Mouse (Mus musculus): ENCODE results near the gene Dapk3. TPM values are rescaled to one million over a fixed set of nuclear protein-coding genes. Genes with fewer than 3 reads are reported as not detected.

Gene Dapk3
- polyA plus RNA-seq, 1 experiment from 2014 or later, result 44.1 TPM

DNA sequence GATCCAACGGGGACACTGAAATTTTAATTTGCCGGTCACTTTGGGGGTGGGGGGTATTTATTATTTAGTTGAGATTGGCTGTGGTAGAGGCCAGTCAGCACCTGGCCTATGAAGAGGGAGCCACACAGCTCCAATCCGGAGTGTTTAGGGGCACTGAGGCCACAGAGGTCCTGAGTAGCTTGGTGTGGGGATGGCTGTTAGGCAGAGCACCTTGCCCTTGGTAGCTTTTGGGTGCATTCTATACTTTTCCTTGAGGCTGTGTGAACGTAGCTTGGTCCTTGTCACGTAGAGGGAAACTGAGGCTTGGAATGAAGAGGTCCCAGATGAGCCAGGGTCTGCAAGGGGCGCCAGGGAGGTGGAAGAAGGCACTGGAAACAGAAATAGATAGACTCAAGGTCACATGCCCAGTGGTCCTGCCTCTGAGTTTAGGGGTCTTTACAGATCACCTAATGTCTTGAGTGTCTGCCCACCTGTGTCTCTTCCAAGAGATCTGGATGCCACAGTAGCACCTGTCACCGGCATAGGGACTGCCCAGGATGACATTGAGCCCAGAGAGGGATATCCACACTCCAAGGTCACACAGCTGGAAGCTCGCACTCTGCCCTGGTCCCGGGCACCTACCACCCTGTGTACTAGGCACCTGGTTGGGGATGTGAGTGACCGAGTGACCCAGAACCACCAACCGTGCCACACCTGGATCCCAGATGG lies 43.8 kb upstream of the Dapk3 start:
- H3K9me3 ChIP-seq (replicated peaks; ENCODE audit: control insufficient read depth, low read length), result no peaks in the 10 kb centered on the region
- peak overlapping the region; percentile 68 for H3K4me3 ChIP-seq (ENCODE audit: low read depth, low read length)
- 60% methylated on average over 11 of the region's 11 CpGs for WGBS (ENCODE audit: insufficient replicate concordance)
- H3K27ac ChIP-seq (ENCODE audit: low read depth, low read length), result peak overlapping the region; percentile 66
- peaks cover 13% of the 10 kb centered on the region for H3K27me3 ChIP-seq (ENCODE audit: control insufficient read depth, insufficient read depth, low read length)
- peaks cover 5% of the 10 kb centered on the region for H3K36me3 ChIP-seq (ENCODE audit: control insufficient read depth, insufficient read depth, low read length)
- ATAC-seq (replicated peaks; ENCODE audit: insufficient number of reproducible peaks, low FRiP score, low TSS enrichment), result no peak
- H3K4me1 ChIP-seq (ENCODE audit: control insufficient read depth, insufficient read depth, low read length), result peaks cover 44% of the 10 kb centered on the region
- H3K4me2 ChIP-seq, result peak overlapping the region; percentile 80
- H3K9ac ChIP-seq (ENCODE audit: low read depth, low read length), result peak overlapping the region; percentile 72

- no peak for ATAC-seq (replicated peaks; ENCODE audit: insufficient number of reproducible peaks, low FRiP score, low TSS enrichment)
- Histone ChIP-seq H3K36me3 (ENCODE audit: control insufficient read depth, insufficient read depth, low read length) (peaks cover 10% of the 10 kb centered on the region), H3K9ac (ENCODE audit: low read depth, low read length) (peak overlapping the region; percentile 72; the same call in 1 of the 2 replicates), H3K4me3 (ENCODE audit: low read depth, low read length) (peak overlapping the region; percentile 68), H3K9me3 (replicated peaks; ENCODE audit: control insufficient read depth, low read length) (no peaks in the 10 kb centered on the region), H3K4me2 (peak overlapping the region; percentile 80), H3K27me3 (ENCODE audit: control insufficient read depth, insufficient read depth, low read length) (peaks cover 8% of the 10 kb centered on the region), H3K4me1 (ENCODE audit: control insufficient read depth, insufficient read depth, low read length) (peaks cover 44% of the 10 kb centered on the region), H3K27ac (ENCODE audit: low read depth, low read length) (peak overlapping the region; percentile 66; the same call in 1 of the 2 replicates)
- WGBS (ENCODE audit: insufficient replicate concordance), result 69% methylated on average over 4 of the region's 4 CpGs
Observed at GRCm38 (mm10) chr10:81139529-81139846, 43.3 kb upstream of the Dapk3 start.

DNA sequence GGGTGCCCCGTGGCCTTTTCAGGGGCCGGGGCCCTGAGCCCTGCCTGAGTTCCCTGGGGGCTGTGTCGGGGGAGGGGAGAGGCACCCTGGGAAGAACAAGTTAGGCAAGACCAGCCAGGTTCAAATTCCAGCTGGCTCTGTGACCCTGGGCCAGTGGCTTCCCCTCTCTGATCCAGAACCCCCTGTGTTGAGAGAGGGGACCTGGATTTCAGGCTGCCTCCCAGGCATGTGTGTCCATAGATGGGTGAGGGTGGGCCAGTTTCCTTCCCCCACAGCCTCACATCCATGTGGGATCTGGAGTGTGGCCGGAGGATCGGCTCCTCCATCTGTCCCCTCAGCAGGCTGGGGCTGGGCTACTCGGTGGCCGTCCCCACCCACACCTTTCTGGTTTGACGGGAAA lies 42.8 kb upstream of the Dapk3 start:
- peak overlapping the region; percentile 72 for H3K9ac ChIP-seq (ENCODE audit: low read depth, low read length)
- peak overlapping the region; percentile 68 for H3K4me3 ChIP-seq (ENCODE audit: low read depth, low read length)
- no peak overlapping the region for H3K27ac ChIP-seq (ENCODE audit: low read depth, low read length)
- peaks cover 16% of the 10 kb centered on the region for H3K36me3 ChIP-seq (ENCODE audit: control insufficient read depth, insufficient read depth, low read length)
- 59% methylated on average over 8 of the region's 8 CpGs for WGBS (ENCODE audit: insufficient replicate concordance)
- no peaks in the 10 kb centered on the region for H3K9me3 ChIP-seq (replicated peaks; ENCODE audit: control insufficient read depth, low read length)
- ATAC-seq (replicated peaks; ENCODE audit: insufficient number of reproducible peaks, low FRiP score, low TSS enrichment), result no peak
- H3K4me1 ChIP-seq (ENCODE audit: control insufficient read depth, insufficient read depth, low read length), result peaks cover 43% of the 10 kb centered on the region
- H3K27me3 ChIP-seq (ENCODE audit: control insufficient read depth, insufficient read depth, low read length), result peaks cover 3% of the 10 kb centered on the region
- peak overlapping the region; percentile 80 for H3K4me2 ChIP-seq

DNA sequence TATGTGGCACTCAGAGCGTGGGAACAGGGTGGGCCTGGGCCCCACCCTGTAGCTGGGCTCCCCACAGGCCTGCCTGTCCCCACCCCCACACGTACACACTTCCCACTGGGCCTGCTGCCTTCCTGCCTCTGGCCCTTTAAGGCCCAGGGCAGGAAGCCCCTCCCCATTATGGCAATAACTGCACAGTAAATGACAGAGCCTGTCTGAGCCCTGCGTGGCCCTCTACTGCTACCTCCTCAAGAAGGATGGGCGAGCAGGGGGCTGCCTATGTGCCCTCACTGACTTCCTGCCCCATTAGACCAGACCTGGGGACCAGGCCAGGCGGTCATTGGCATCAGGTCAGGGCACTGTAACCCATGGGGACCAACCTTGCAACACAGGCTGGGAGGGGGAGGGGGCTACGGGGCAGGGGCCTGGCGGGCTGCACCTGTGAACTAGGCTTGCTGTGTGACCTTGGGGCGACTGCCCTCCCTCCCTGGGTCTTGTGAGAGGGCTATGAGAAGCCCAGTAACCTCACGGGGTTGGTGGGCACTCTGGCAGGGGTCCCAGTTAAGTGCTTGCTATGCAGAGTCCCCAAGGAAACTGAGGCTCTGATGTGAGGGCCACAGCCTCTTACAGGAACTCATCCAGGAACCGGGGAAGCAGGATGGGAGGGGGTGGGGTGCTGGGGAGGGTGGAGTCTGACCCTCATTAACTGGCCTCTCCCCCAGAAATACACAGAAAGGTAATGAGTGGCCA lies 41.9 kb upstream of the Dapk3 start:
- Histone ChIP-seq H3K27ac (ENCODE audit: low read depth, low read length) (0 out of 2 replicates have a peak overlapping the region, but pooled peaks have one; percentile 24), H3K9me3 (replicated peaks; ENCODE audit: control insufficient read depth, low read length) (no peaks in the 10 kb centered on the region), H3K4me3 (ENCODE audit: low read depth, low read length) (peak overlapping the region; percentile 68), H3K36me3 (ENCODE audit: control insufficient read depth, insufficient read depth, low read length) (peaks cover 24% of the 10 kb centered on the region), H3K27me3 (ENCODE audit: control insufficient read depth, insufficient read depth, low read length) (no peaks in the 10 kb centered on the region), H3K4me1 (ENCODE audit: control insufficient read depth, insufficient read depth, low read length) (peaks cover 48% of the 10 kb centered on the region), H3K4me2 (peak overlapping the region; percentile 80), H3K9ac (ENCODE audit: low read depth, low read length) (peak overlapping the region; percentile 72)
- ATAC-seq (replicated peaks; ENCODE audit: insufficient number of reproducible peaks, low FRiP score, low TSS enrichment), result no peak
- 59% methylated on average over 10 of the region's 10 CpGs for WGBS (ENCODE audit: insufficient replicate concordance)

DNA sequence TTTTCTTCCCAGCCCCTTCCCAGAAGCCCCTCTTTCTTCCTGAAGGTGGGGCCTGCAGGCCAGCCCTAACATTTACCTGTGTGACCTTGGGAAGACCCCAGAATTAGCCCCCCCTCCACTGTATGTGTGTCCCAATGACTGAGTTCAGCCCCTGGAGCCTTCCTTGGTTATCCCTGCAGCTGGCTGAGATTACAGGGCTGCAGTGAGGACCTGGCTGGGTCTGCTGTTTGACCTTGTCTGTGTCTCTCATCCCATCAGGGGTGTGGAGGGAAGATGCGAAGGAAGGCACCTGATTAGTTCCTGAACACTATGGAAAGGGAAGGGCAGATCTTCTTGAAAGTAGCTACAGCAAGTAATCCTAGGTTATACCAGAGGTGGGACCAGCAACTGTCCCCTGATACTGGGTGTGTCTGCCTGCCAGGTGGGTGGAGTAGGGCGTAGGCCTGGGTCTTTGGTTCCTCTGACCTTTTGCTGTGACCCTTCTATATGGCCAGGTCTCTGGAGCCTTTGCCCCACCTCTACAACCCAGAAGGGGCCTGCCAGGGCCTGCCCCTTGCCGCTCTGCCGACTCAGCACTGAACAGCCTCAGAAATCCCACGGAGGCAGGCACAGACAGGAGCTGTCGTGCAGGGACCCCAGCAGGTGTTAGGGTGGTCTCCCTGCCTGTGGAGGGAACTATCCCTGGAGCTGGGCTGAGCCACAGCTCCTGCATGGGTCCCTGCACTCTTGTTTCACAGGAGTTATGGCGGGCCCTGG lies 41.2 kb upstream of the Dapk3 start:
- Histone ChIP-seq H3K27ac (ENCODE audit: low read depth, low read length) (peak overlapping the region; percentile 41; the same call in 1 of the 2 replicates), H3K4me1 (ENCODE audit: control insufficient read depth, insufficient read depth, low read length) (peaks cover 51% of the 10 kb centered on the region), H3K4me3 (ENCODE audit: low read depth, low read length) (no peak overlapping the region), H3K9ac (ENCODE audit: low read depth, low read length) (peak overlapping the region; percentile 34; the same call in 1 of the 2 replicates), H3K27me3 (ENCODE audit: control insufficient read depth, insufficient read depth, low read length) (no peaks in the 10 kb centered on the region), H3K9me3 (replicated peaks; ENCODE audit: control insufficient read depth, low read length) (no peaks in the 10 kb centered on the region), H3K4me2 (peak overlapping the region; percentile 80), H3K36me3 (ENCODE audit: control insufficient read depth, insufficient read depth, low read length) (peaks cover 32% of the 10 kb centered on the region)
- 77% methylated on average over 7 of the region's 7 CpGs for WGBS (ENCODE audit: insufficient replicate concordance)
- no peak for ATAC-seq (replicated peaks; ENCODE audit: insufficient number of reproducible peaks, low FRiP score, low TSS enrichment)

GRCm38 (mm10) chr10:81142551-81142981 lies 40.2 kb upstream of the Dapk3 start:
- Histone ChIP-seq H3K4me2 (peak overlapping the region; percentile 16; the same call in 1 of the 2 replicates), H3K4me3 (ENCODE audit: low read depth, low read length) (no peak overlapping the region), H3K27me3 (ENCODE audit: control insufficient read depth, insufficient read depth, low read length) (no peaks in the 10 kb centered on the region), H3K4me1 (ENCODE audit: control insufficient read depth, insufficient read depth, low read length) (peaks cover 51% of the 10 kb centered on the region), H3K9me3 (replicated peaks; ENCODE audit: control insufficient read depth, low read length) (no peaks in the 10 kb centered on the region), H3K27ac (ENCODE audit: low read depth, low read length) (peak overlapping the region; percentile 35; the same call in 1 of the 2 replicates), H3K9ac (ENCODE audit: low read depth, low read length) (peak overlapping the region; percentile 59), H3K36me3 (ENCODE audit: control insufficient read depth, insufficient read depth, low read length) (peaks cover 41% of the 10 kb centered on the region)
- ATAC-seq (replicated peaks; ENCODE audit: insufficient number of reproducible peaks, low FRiP score, low TSS enrichment), result no peak
- WGBS (ENCODE audit: insufficient replicate concordance), result 76% methylated on average over 5 of the region's 5 CpGs

DNA sequence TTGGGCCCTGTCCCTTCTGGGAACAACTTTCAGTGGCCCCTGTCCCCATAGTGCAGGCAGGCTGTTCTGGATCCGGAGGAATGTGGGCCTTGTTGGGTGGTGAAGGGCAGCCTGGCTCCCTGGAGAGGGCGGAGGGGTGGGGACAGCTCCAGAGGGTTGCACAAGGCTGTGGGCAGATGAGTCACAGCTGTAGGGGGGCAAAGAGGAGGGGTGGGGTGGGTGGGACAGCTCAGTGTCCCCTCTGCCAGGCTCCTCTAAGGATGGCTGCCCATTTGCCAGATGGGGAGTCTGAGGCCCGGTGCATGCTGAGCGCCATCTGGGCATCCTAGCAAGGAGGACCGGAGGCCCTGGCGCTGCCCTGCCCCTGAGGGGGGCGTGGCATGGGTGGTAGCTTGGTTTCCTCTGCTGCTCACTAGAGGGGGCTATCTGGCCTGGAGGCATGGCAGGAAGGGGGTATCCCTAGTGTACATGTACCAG lies 39.6 kb upstream of the Dapk3 start:
- peak overlapping the region; percentile 35; the same call in 1 of the 2 replicates for H3K27ac ChIP-seq (ENCODE audit: low read depth, low read length)
- peak overlapping the region; percentile 59 for H3K9ac ChIP-seq (ENCODE audit: low read depth, low read length)
- H3K27me3 ChIP-seq (ENCODE audit: control insufficient read depth, insufficient read depth, low read length), result no peaks in the 10 kb centered on the region
- peaks cover 46% of the 10 kb centered on the region for H3K36me3 ChIP-seq (ENCODE audit: control insufficient read depth, insufficient read depth, low read length)
- H3K4me1 ChIP-seq (ENCODE audit: control insufficient read depth, insufficient read depth, low read length), result peaks cover 51% of the 10 kb centered on the region
- H3K4me3 ChIP-seq (ENCODE audit: low read depth, low read length), result no peak overlapping the region
- H3K4me2 ChIP-seq, result no peak overlapping the region
- H3K9me3 ChIP-seq (replicated peaks; ENCODE audit: control insufficient read depth, low read length), result no peaks in the 10 kb centered on the region
- 89% methylated on average over 7 of the region's 7 CpGs for WGBS (ENCODE audit: insufficient replicate concordance)
- ATAC-seq (replicated peaks; ENCODE audit: insufficient number of reproducible peaks, low FRiP score, low TSS enrichment), result no peak

GRCm38 (mm10) chr10:81143845-81144437 lies 38.9 kb upstream of the Dapk3 start:
- no peak overlapping the region for H3K4me3 ChIP-seq (ENCODE audit: low read depth, low read length)
- no peaks in the 10 kb centered on the region for H3K27me3 ChIP-seq (ENCODE audit: control insufficient read depth, insufficient read depth, low read length)
- peaks cover 48% of the 10 kb centered on the region for H3K4me1 ChIP-seq (ENCODE audit: control insufficient read depth, insufficient read depth, low read length)
- H3K9ac ChIP-seq (ENCODE audit: low read depth, low read length), result no peak overlapping the region
- no peak overlapping the region for H3K27ac ChIP-seq (ENCODE audit: low read depth, low read length)
- no peak overlapping the region for H3K4me2 ChIP-seq
- H3K36me3 ChIP-seq (ENCODE audit: control insufficient read depth, insufficient read depth, low read length), result peaks cover 53% of the 10 kb centered on the region
- H3K9me3 ChIP-seq (replicated peaks; ENCODE audit: control insufficient read depth, low read length), result no peaks in the 10 kb centered on the region
- no peak for ATAC-seq (replicated peaks; ENCODE audit: insufficient number of reproducible peaks, low FRiP score, low TSS enrichment)
- WGBS (ENCODE audit: insufficient replicate concordance), result 93% methylated on average over 52 of the region's 52 CpGs

Measured in heart, embryonic 11.5 days (tissue).